8 mouse cellular contexts compared by ENCODE assay signal in genomic region chrX:41912061-41912401, GRCm38 (mm10). TPM values are rescaled to one million over a fixed set of nuclear protein-coding genes. Genes with fewer than 3 reads are reported as not detected.
DNase-seq lines count a peak whose midpoint lies in the region; ATAC-seq and TF ChIP-seq lines count a peak whose summit lies in the region.

No protein-coding gene starts in this region.

- H3K36me3 ChIP-seq in kidney, postnatal 0 days (ENCODE audit: insufficient read depth, low read length): no peaks in the 10 kb centered on the region
- H3K36me3 ChIP-seq in embryonic facial prominence, embryonic 10.5 days (replicated peaks): no peaks in the 10 kb centered on the region
- H3K36me3 ChIP-seq in hindbrain, embryonic 14.5 days (replicated peaks; ENCODE audit: control insufficient read depth, insufficient read depth): no peaks in the 10 kb centered on the region
- H3K36me3 ChIP-seq in midbrain, embryonic 14.5 days (ENCODE audit: control insufficient read depth, insufficient read depth, low read length): no peaks in the 10 kb centered on the region

- H3K9ac ChIP-seq in kidney, postnatal 0 days (ENCODE audit: low read depth, low read length): no peak overlapping the region
- H3K9ac ChIP-seq in hindbrain, embryonic 14.5 days: peak overlapping the region; percentile 70
- H3K9ac ChIP-seq in midbrain, embryonic 14.5 days (replicated peaks; ENCODE audit: low read length): peak overlapping the region; percentile 24; the same call in 1 of the 2 replicates

- ATAC-seq in kidney, postnatal 0 days (replicated peaks; ENCODE audit: low FRiP score, low read depth): no peak
- no peak for ATAC-seq in hindbrain, embryonic 14.5 days (ENCODE audit: low FRiP score)
- peak; percentile 56; the same call in 1 of the 2 replicates for ATAC-seq in midbrain, embryonic 14.5 days (ENCODE audit: low FRiP score, low TSS enrichment)
- ATAC-seq in activated CD4-positive, CD25-positive, alpha-beta regulatory T cell, adult 4 months: no peak

- TF ChIP-seq CTCF in kidney, postnatal 0 days (IDR thresholded peaks at IDR 0.05; ENCODE audit: low read depth): no peak

- DNase-seq in kidney, postnatal 0 days (ENCODE audit: low spot score): no peak
- no peak for DNase-seq in kidney, postnatal 10 days
- no peak for DNase-seq in embryonic facial prominence, embryonic 10.5 days (ENCODE audit: low spot score)
- DNase-seq in hindbrain, embryonic 14.5 days (ENCODE audit: low spot score): no peak
- DNase-seq in midbrain, embryonic 14.5 days: no peak
- DNase-seq in cerebellum, adult 9-10 months: no peak
- no peak for DNase-seq in spleen, postnatal 10 days (ENCODE audit: low spot score in 2 of 2)

- no peaks in the 10 kb centered on the region for H3K4me1 ChIP-seq in kidney, postnatal 0 days (replicated peaks; ENCODE audit: insufficient read depth, low read length)
- 0 out of 2 replicates have a peak, but pooled peaks cover 3% of the 10 kb centered on the region for H3K4me1 ChIP-seq in embryonic facial prominence, embryonic 10.5 days
- H3K4me1 ChIP-seq in hindbrain, embryonic 14.5 days (replicated peaks; ENCODE audit: control insufficient read depth, insufficient read depth, low read length): peaks cover 11% of the 10 kb centered on the region; the same call in 1 of the 2 replicates
- H3K4me1 ChIP-seq in midbrain, embryonic 14.5 days (ENCODE audit: control insufficient read depth, insufficient read depth, low read length): peaks cover 8% of the 10 kb centered on the region; the same call in 1 of the 2 replicates

- no peaks in the 10 kb centered on the region for H3K27me3 ChIP-seq in kidney, postnatal 0 days (ENCODE audit: insufficient read depth, low read length)
- H3K27me3 ChIP-seq in embryonic facial prominence, embryonic 10.5 days (replicated peaks; ENCODE audit: low read depth, poor library complexity, severe bottlenecking): no peaks in the 10 kb centered on the region
- H3K27me3 ChIP-seq in hindbrain, embryonic 14.5 days (ENCODE audit: control insufficient read depth, insufficient read depth, low read length): no peaks in the 10 kb centered on the region
- no peaks in the 10 kb centered on the region for H3K27me3 ChIP-seq in midbrain, embryonic 14.5 days (ENCODE audit: control insufficient read depth, insufficient read depth, low read length)

- H3K4me2 ChIP-seq in kidney, postnatal 0 days (ENCODE audit: low read length): peak overlapping the region; percentile 32; the same call in 1 of the 2 replicates
- peak overlapping the region; percentile 36 for H3K4me2 ChIP-seq in hindbrain, embryonic 14.5 days (replicated peaks)
- H3K4me2 ChIP-seq in midbrain, embryonic 14.5 days (ENCODE audit: low read length): peak overlapping the region; percentile 40

- peak overlapping the region; percentile 66 for H3K4me3 ChIP-seq in kidney, postnatal 0 days (replicated peaks; ENCODE audit: low read depth, low read length)
- H3K4me3 ChIP-seq in embryonic facial prominence, embryonic 10.5 days: peak overlapping the region; percentile 75
- H3K4me3 ChIP-seq in hindbrain, embryonic 14.5 days (replicated peaks; ENCODE audit: low read length): peak overlapping the region; percentile 64
- H3K4me3 ChIP-seq in midbrain, embryonic 14.5 days (replicated peaks; ENCODE audit: low read depth, low read length): peak overlapping the region; percentile 57

- no peaks in the 10 kb centered on the region for H3K9me3 ChIP-seq in kidney, postnatal 0 days (replicated peaks; ENCODE audit: low read length)
- peaks cover 2% of the 10 kb centered on the region; the same call in 1 of the 2 replicates for H3K9me3 ChIP-seq in embryonic facial prominence, embryonic 10.5 days
- no peaks in the 10 kb centered on the region for H3K9me3 ChIP-seq in hindbrain, embryonic 14.5 days (ENCODE audit: control insufficient read depth, low read length)
- H3K9me3 ChIP-seq in midbrain, embryonic 14.5 days (ENCODE audit: control insufficient read depth, low read length): no peaks in the 10 kb centered on the region

- 48% methylated on average over 10 of the region's 10 CpGs for WGBS in kidney, postnatal 0 days
- 49% methylated on average over 10 of the region's 10 CpGs for WGBS in embryonic facial prominence, embryonic 10.5 days
- WGBS in hindbrain, embryonic 14.5 days: 49% methylated on average over 10 of the region's 10 CpGs
- WGBS in midbrain, embryonic 14.5 days: 46% methylated on average over 10 of the region's 10 CpGs

- peak overlapping the region; percentile 92 for H3K27ac ChIP-seq in kidney, postnatal 0 days
- no peak overlapping the region; the same call in 1 of the 2 replicates for H3K27ac ChIP-seq in embryonic facial prominence, embryonic 10.5 days (replicated peaks)
- peak overlapping the region; percentile 88 for H3K27ac ChIP-seq in hindbrain, embryonic 14.5 days
- peak overlapping the region; percentile 38; the same call in 1 of the 2 replicates for H3K27ac ChIP-seq in midbrain, embryonic 14.5 days (replicated peaks; ENCODE audit: low read depth, low read length)

RNA-seq across cellular contexts. Expression of gene Thoc2, which starts 8.4 kb away (rescaled TPM):
- 70.8 and 75.6 TPM in 2 replicates for polyA plus RNA-seq in kidney, postnatal 0 days (2015; fragmentation: Nextera tagmentation; extraction: Ambion mirVana)
- 77.7 and 79.3 TPM in 2 replicates for polyA plus RNA-seq in embryonic facial prominence, embryonic 10.5 days (2016; fragmentation: Nextera tagmentation; extraction: Ambion mirVana)
- polyA plus RNA-seq in hindbrain, embryonic 14.5 days (2014; fragmentation: Nextera tagmentation; extraction: Ambion mirVana): 84.7 and 99.9 TPM in 2 replicates
- polyA plus RNA-seq in midbrain, embryonic 14.5 days (2014; fragmentation: Nextera tagmentation; extraction: Ambion mirVana): 109 and 121 TPM in 2 replicates
- polyA plus RNA-seq in activated CD4-positive, CD25-positive, alpha-beta regulatory T cell, adult 4 months (2017; shearing (Covaris generic)): 100 to 1,000 TPM; 139 to 174 TPM
